Mouse (Mus musculus) lung, adult 2 months (tissue): ENCODE measurements around the gene 4930402F06Rik.

ENCODE experiments used
- CTCF ChIP-seq: fragments of 200-500 bp; IDR thresholded peaks from 2 replicates; pipeline ENCODE4 v1.5.1; 2011; ENCODE audit warnings: mild to moderate bottlenecking, low read length, control low read depth; ENCODE audit not compliant: insufficient read depth
- POLR2A ChIP-seq: fragments of 200-500 bp; IDR thresholded peaks from 2 replicates; pipeline ENCODE4 v1.6.1; 2011; ENCODE audit warnings: low read depth, mild to moderate bottlenecking, control low read depth, low read length, borderline replicate concordance; ENCODE audit errors: extremely low read depth

GRCm38 (mm10) chr2:35373003-35373402 is 24.0 kb downstream of the 4930402F06Rik start:
- TF ChIP-seq CTCF = peak; percentile 56
- TF ChIP-seq POLR2A = no peak
